Mouse (Mus musculus) midbrain, embryonic 16.5 days (tissue): Measurements from ENCODE around the gene Acsf2. TPM values are rescaled to one million over a fixed set of nuclear protein-coding genes. Genes with fewer than 3 reads are reported as not detected.

Source experiments
- ATAC-seq: fragments of 200-750 bp; cut with Nextera tagmentation; 2 replicates; pipeline ENCODE4 v1.8.0; 2017; ENCODE audit warnings: moderate TSS enrichment
- H3K27ac ChIP-seq: fragments of 300-500 bp; sonication (generic); 2 replicates; pipeline ENCODE4 v1.5.1; 2014; ENCODE audit warnings: mild to moderate bottlenecking, low read length, mixed read lengths
- H3K27me3 ChIP-seq: fragments of 300-500 bp; sonication (generic); 2 replicates; pipeline ENCODE4 v1.6.1; 2014; ENCODE audit warnings: low read depth, low read length, mixed read lengths; ENCODE audit not compliant: control insufficient read depth, insufficient read depth
- H3K36me3 ChIP-seq: fragments of 300-500 bp; sonication (generic); 2 replicates; pipeline ENCODE4 v1.6.1; 2014; ENCODE audit warnings: mild to moderate bottlenecking, low read length, moderate library complexity, mixed read lengths; ENCODE audit not compliant: control insufficient read depth, insufficient read depth
- H3K4me1 ChIP-seq: fragments of 300-500 bp; sonication (generic); 2 replicates; pipeline ENCODE4 v1.6.1; 2014; ENCODE audit warnings: mild to moderate bottlenecking, low read length, mixed read lengths; ENCODE audit not compliant: control insufficient read depth, insufficient read depth
- H3K4me2 ChIP-seq: fragments of 300-500 bp; sonication (generic); 2 replicates; pipeline ENCODE4 v1.6.1; 2014; ENCODE audit warnings: mild to moderate bottlenecking, low read length, mixed read lengths
- H3K4me3 ChIP-seq: fragments of 300-500 bp; sonication (generic); 2 replicates; pipeline ENCODE4 v1.5.1; 2014; ENCODE audit warnings: low read depth, mild to moderate bottlenecking, low read length, moderate library complexity, mixed read lengths
- H3K9ac ChIP-seq: fragments of 300-500 bp; sonication (generic); 2 replicates; pipeline ENCODE4 v1.6.1; 2014; ENCODE audit warnings: low read depth, low read length, mixed read lengths
- H3K9me3 ChIP-seq: fragments of 300-500 bp; sonication (generic); replicated peaks from 2 replicates; pipeline ENCODE4 v1.6.1; 2014; ENCODE audit warnings: mild to moderate bottlenecking, low read length, mixed read lengths; ENCODE audit not compliant: control insufficient read depth, poor library complexity, severe bottlenecking
- WGBS: fragments of 180-500 bp; shearing (Covaris S2); extraction: QIAGEN DNeasy Blood & Tissue Kit; methylation state at CpG from one replicate; pipeline ENCODE4 v1.1.7; 2014; 5-methylcytosine and 5-hydroxymethylcytosine counted together
- polyA plus RNA-seq: library from polyadenylated mRNA; unstranded; fragments of >200 nt; fragmentation: Nextera tagmentation; extraction: Ambion mirVana; gene quantifications from 2 replicates; pipeline ENCODE4 v1.2.1, GENCODE M21; 2015

Acsf2 gene
- polyA plus RNA-seq, 1 experiment from 2014 or later, result 1.9 TPM

GRCm38 (mm10) chr11:94580111-94580740, 21.4 kb downstream of the Acsf2 start:
- Histone ChIP-seq H3K9ac (no peak overlapping the region), H3K9me3 (no peaks in the 10 kb centered on the region), H3K27me3 (no peaks in the 10 kb centered on the region), H3K27ac (no peak overlapping the region), H3K4me2 (no peak overlapping the region), H3K4me3 (no peak overlapping the region), H3K36me3 (no peaks in the 10 kb centered on the region), H3K4me1 (no peaks in the 10 kb centered on the region)
- 91% methylated on average over 5 of the region's 5 CpGs for WGBS
- ATAC-seq, result no peak

GRCm38 (mm10) chr11:94576361-94576760, 25.3 kb downstream of the Acsf2 start:
- Histone ChIP-seq H3K9me3 (no peaks in the 10 kb centered on the region), H3K4me2 (no peak overlapping the region), H3K27ac (no peak overlapping the region), H3K27me3 (no peaks in the 10 kb centered on the region), H3K4me3 (no peak overlapping the region), H3K9ac (no peak overlapping the region), H3K36me3 (no peaks in the 10 kb centered on the region), H3K4me1 (no peaks in the 10 kb centered on the region)
- ATAC-seq, result no peak
- 91% methylated on average over 9 of the region's 9 CpGs for WGBS

GRCm38 (mm10) chr11:94575036-94575435, 26.6 kb downstream of the Acsf2 start:
- Histone ChIP-seq H3K4me2 (no peak overlapping the region), H3K27ac (no peak overlapping the region), H3K36me3 (no peaks in the 10 kb centered on the region), H3K9me3 (no peaks in the 10 kb centered on the region), H3K9ac (no peak overlapping the region), H3K4me1 (no peaks in the 10 kb centered on the region), H3K4me3 (no peak overlapping the region), H3K27me3 (no peaks in the 10 kb centered on the region)
- ATAC-seq, result no peak
- 63% methylated on average over 2 of the region's 2 CpGs for WGBS

GRCm38 (mm10) chr11:94574560-94574959, 27.1 kb downstream of the Acsf2 start:
- Histone ChIP-seq H3K4me3 (no peak overlapping the region), H3K4me2 (no peak overlapping the region), H3K9ac (no peak overlapping the region), H3K27ac (no peak overlapping the region), H3K9me3 (no peaks in the 10 kb centered on the region), H3K36me3 (no peaks in the 10 kb centered on the region), H3K27me3 (no peaks in the 10 kb centered on the region), H3K4me1 (no peaks in the 10 kb centered on the region)
- no peak for ATAC-seq
- WGBS, result 22% methylated on average over 6 of the region's 7 CpGs

DNA sequence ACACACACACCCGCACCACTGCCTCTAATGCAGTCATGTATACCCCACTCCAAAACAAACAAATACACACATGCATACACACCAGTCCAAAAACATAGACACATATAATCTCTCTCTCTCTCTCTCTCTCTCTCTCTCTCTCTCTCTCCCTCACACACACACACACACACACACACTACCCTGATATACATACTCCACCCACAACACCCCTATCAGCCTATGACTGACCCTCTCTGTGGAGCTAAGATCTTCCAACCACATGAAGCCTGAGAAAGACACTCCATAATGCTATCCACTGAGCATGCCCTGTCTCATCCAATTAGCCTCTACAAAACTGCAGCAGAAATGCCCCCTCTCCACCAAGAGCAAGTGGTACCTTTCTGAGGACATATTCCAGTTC, 29.8 kb downstream of the Acsf2 start:
- no peak for ATAC-seq
- Histone ChIP-seq H3K4me2 (no peak overlapping the region), H3K4me3 (no peak overlapping the region), H3K36me3 (no peaks in the 10 kb centered on the region), H3K27me3 (no peaks in the 10 kb centered on the region), H3K27ac (no peak overlapping the region), H3K9me3 (no peaks in the 10 kb centered on the region), H3K4me1 (no peaks in the 10 kb centered on the region), H3K9ac (no peak overlapping the region)
- 100% methylated on average over 1 of the region's 1 CpGs for WGBS

GRCm38 (mm10) chr11:94570612-94571011, 31.1 kb downstream of the Acsf2 start:
- Histone ChIP-seq H3K4me2 (no peak overlapping the region), H3K4me3 (no peak overlapping the region), H3K9me3 (no peaks in the 10 kb centered on the region), H3K9ac (no peak overlapping the region), H3K36me3 (no peaks in the 10 kb centered on the region), H3K27me3 (peaks cover 3% of the 10 kb centered on the region; the same call in 1 of the 2 replicates), H3K27ac (no peak overlapping the region), H3K4me1 (no peaks in the 10 kb centered on the region)
- 51% methylated on average over 9 of the region's 9 CpGs for WGBS
- ATAC-seq, result no peak

DNA sequence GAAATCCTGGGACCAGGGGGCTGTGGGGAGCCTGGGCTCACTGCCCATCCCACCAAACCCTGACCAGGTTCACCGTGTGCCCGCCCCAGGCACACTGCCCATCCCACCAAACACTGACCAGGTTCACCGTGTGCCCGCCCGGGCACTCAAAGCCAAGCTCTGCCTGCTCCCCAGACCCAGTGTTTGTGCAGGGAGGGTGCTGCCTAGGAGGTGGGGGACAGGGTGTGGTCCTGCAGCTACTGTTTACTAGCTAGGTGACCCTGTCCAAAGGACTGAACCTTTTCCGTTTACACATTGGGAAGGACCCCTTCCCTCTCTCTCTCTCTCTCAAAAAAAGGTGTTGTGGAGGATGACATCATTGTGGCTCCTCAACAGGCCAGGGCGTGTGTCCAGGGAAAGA, 34.3 kb downstream of the Acsf2 start:
- no peak for ATAC-seq
- H3K27me3 ChIP-seq, result peaks cover 25% of the 10 kb centered on the region
- H3K4me1 ChIP-seq, result peaks cover 11% of the 10 kb centered on the region
- H3K9ac ChIP-seq, result no peak overlapping the region
- no peak overlapping the region for H3K4me3 ChIP-seq
- H3K36me3 ChIP-seq, result no peaks in the 10 kb centered on the region
- 94% methylated on average over 7 of the region's 7 CpGs for WGBS
- no peak overlapping the region for H3K4me2 ChIP-seq
- no peak overlapping the region for H3K27ac ChIP-seq
- H3K9me3 ChIP-seq, result no peaks in the 10 kb centered on the region

- Histone ChIP-seq H3K9ac (no peak overlapping the region), H3K27me3 (peaks cover 25% of the 10 kb centered on the region), H3K4me1 (peaks cover 11% of the 10 kb centered on the region), H3K36me3 (no peaks in the 10 kb centered on the region), H3K27ac (no peak overlapping the region), H3K4me2 (no peak overlapping the region), H3K4me3 (no peak overlapping the region), H3K9me3 (no peaks in the 10 kb centered on the region)
- 85% methylated on average over 6 of the region's 6 CpGs for WGBS
- no peak for ATAC-seq
Measured at GRCm38 (mm10) chr11:94566534-94566933, 35.1 kb downstream of the Acsf2 start.

GRCm38 (mm10) chr11:94565151-94565479, 36.6 kb downstream of the Acsf2 start:
- Histone ChIP-seq H3K9ac (0 out of 2 replicates have a peak overlapping the region, but pooled peaks have one; percentile 34), H3K9me3 (no peaks in the 10 kb centered on the region), H3K4me2 (peak overlapping the region; percentile 58), H3K4me1 (peaks cover 11% of the 10 kb centered on the region), H3K4me3 (peak overlapping the region; percentile 33), H3K27me3 (peaks cover 25% of the 10 kb centered on the region), H3K36me3 (no peaks in the 10 kb centered on the region), H3K27ac (no peak overlapping the region)
- WGBS, result 12% methylated on average over 16 of the region's 16 CpGs
- no peak for ATAC-seq
